Mouse (Mus musculus) common myeloid progenitor, adult 5-6 weeks (primary cell): ENCODE results near the gene Fosb. TPM values are rescaled to one million over a fixed set of nuclear protein-coding genes. Genes with fewer than 3 reads are reported as not detected.

Experiments used
- ATAC-seq: replicated peaks from 2 replicates; pipeline ENCODE4 v1.8.0; 2016; ENCODE audit warnings: low read depth, mild to moderate bottlenecking, moderate TSS enrichment, inconsistent platforms; ENCODE audit not compliant: poor library complexity, severe bottlenecking
- total RNA-seq: library from RNA; stranded (forward); fragments of 200-1000, 187-1606 nt; gene quantifications from 2 replicates; pipeline ENCODE4 v1.2.3, GENCODE M21; 2017

Gene Fosb
- total RNA-seq, 1 experiment from 2014 or later, result 98.3 TPM

- peak; percentile 37 for ATAC-seq
Observed at GRCm38 (mm10) chr7:19332709-19333352, 23.0 kb upstream of the Fosb start.

GRCm38 (mm10) chr7:19331910-19332309 is 22.1 kb upstream of the Fosb start:
- no peak for ATAC-seq

- no peak for ATAC-seq
Observed at GRCm38 (mm10) chr7:19328425-19328824, 18.6 kb upstream of the Fosb start.

GRCm38 (mm10) chr7:19327782-19328181 is 17.9 kb upstream of the Fosb start:
- no peak for ATAC-seq

- peak; percentile 55 for ATAC-seq
Observed at GRCm38 (mm10) chr7:19327128-19327527, 17.3 kb upstream of the Fosb start.

GRCm38 (mm10) chr7:19326359-19326758 is 16.5 kb upstream of the Fosb start:
- ATAC-seq, result peak; percentile 66

GRCm38 (mm10) chr7:19325262-19326199 is 15.7 kb upstream of the Fosb start:
- ATAC-seq, result peak; percentile 57

- ATAC-seq, result no peak
Observed at GRCm38 (mm10) chr7:19324221-19324620, 14.4 kb upstream of the Fosb start.

GRCm38 (mm10) chr7:19322489-19322888 is 12.6 kb upstream of the Fosb start:
- no peak for ATAC-seq

- ATAC-seq, result peak; percentile 4; the same call in 1 of the 2 replicates
Observed at GRCm38 (mm10) chr7:19321464-19321863, 11.6 kb upstream of the Fosb start.

- ATAC-seq, result no peak
Observed at GRCm38 (mm10) chr7:19320637-19321036, 10.8 kb upstream of the Fosb start.

GRCm38 (mm10) chr7:19319906-19320305 is 10.1 kb upstream of the Fosb start:
- ATAC-seq, result peak; percentile 66

GRCm38 (mm10) chr7:19319458-19319857 is 9.6 kb upstream of the Fosb start:
- ATAC-seq, result no peak; the same call in 1 of the 2 replicates

GRCm38 (mm10) chr7:19318676-19319075 is 8.8 kb upstream of the Fosb start:
- no peak for ATAC-seq

GRCm38 (mm10) chr7:19318201-19318600 is 8.3 kb upstream of the Fosb start:
- ATAC-seq, result no peak

GRCm38 (mm10) chr7:19316451-19317161 is 6.8 kb upstream of the Fosb start:
- ATAC-seq, result peak; percentile 76

GRCm38 (mm10) chr7:19314033-19314432 is 4.2 kb upstream of the Fosb start:
- no peak for ATAC-seq

- no peak for ATAC-seq
Observed at GRCm38 (mm10) chr7:19311991-19312390, 2.1 kb upstream of the Fosb start.

- no peak for ATAC-seq
Observed at GRCm38 (mm10) chr7:19309278-19309883, 470 bp downstream of the Fosb start.
